Comparison of ENCODE assay signal across 1 mouse cellular context in genomic region chr13:55277203-55277602, GRCm38 (mm10).
TF ChIP-seq lines count a peak whose summit lies in the region.

No protein-coding gene starts in this region.

TF ChIP-seq in CH12.LX, 34 proteins besides CTCF, POLR2A, EP300 and RAD21 (continued from another document):
- TF ChIP-seq NELFE (IDR thresholded peaks at IDR 0.05; ENCODE audit: low read depth, low read length) (no peak), POLR2AphosphoS2 (IDR thresholded peaks at IDR 0.05; ENCODE audit: low read depth, low read length) (no peak), USF1 (IDR thresholded peaks at IDR 0.05; ENCODE audit: low read depth, low read length) (no peak), CHD2 (IDR thresholded peaks at IDR 0.05; ENCODE audit: low read length) (no peak)
